Mouse (Mus musculus): Measurements from ENCODE around the gene Btbd35f1. TPM values are rescaled to one million over a fixed set of nuclear protein-coding genes. Genes with fewer than 3 reads are reported as not detected.
"Not testable (repeated sequence)": the region's sequence is repeated elsewhere in the genome, so short reads cannot be mapped to it uniquely, and the experiment has no call there.

Gene Btbd35f1
- not detected for total RNA-seq (2021)

GRCm38 (mm10) chrX:32559755-32560154, at the start of gene Btbd35f1:
Btbd35f1 (plus strand) TSS chrX:32560055.
- DNase-seq (ENCODE audit: low spot score in 2 of 2); intact Hi-C loops (cut with DNase I): not testable (repeated sequence)

DNA sequence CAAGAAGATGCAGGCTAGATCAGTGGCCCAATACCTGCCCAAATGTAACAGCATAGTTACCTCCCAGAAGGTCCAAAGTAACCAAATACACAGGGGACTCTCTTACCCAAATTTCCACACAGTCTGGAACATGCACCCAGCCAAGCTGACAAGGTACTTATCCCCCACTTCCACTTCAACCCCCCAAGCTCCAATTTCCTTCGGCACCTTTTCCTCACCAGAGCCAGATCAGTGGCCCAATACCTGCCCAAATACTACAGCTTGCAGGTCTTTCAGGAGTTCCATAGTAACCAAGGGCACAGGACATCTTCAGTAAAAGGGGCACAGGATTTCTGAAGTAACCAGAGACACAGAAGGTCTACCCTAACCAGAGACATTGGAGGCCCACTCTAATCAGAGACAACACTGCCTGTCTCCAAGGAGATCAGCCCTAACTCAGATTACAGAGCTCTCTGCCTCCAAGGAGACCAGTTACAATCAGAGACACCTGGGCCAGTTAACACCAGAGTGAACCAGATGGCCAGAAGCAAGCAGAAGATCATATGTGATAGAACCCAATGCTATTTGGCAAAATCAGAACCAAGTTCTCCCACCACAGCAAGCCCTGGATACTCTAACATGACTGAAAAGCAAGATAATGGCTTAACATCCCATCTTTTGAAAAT, 31.2 kb downstream of the Btbd35f1 start:
- DNase-seq (ENCODE audit: low spot score in 2 of 2); intact Hi-C loops (cut with DNase I): not testable (repeated sequence)

DNA sequence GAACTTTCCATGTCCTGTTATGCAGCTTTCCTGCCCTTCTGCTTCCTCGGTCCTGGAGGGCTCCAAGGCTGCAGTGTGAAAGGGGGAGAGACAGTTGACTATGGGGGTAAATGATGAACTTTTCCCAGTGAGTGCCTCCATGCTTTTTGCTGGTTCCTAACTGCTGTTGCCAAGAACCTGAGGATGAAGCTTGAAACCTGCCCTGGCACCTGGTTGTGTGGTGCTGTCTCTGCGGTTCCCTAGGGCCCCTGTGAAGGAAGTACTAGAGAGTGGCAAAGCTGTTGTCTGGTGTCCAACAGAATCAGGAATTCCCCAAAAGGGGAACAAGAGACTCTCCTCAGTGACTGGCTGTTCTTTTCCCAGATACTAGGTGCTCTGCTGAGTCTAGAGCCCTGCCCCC, 41.2 kb downstream of the Btbd35f1 start:
- intact Hi-C loops (cut with DNase I); DNase-seq (ENCODE audit: low spot score in 2 of 2): not testable (repeated sequence)

- intact Hi-C loops (cut with DNase I); DNase-seq (ENCODE audit: low spot score in 2 of 2): not testable (repeated sequence)
Observed at GRCm38 (mm10) chrX:32601425-32601824, 41.6 kb downstream of the Btbd35f1 start.

Other genes with a start within 250 kb of the Btbd35f1 start
- not detected for gene Gm5926, start 90.7 kb downstream of the Btbd35f1 start, total RNA-seq (2021)
- gene Btbd35f21, start 166.1 kb downstream of the Btbd35f1 start, total RNA-seq (2021), result not detected

Measured in left cerebral cortex, postnatal 25 days (tissue).